Comparison of ENCODE assay signal across 22 mouse cellular contexts in the genomic region with DNA sequence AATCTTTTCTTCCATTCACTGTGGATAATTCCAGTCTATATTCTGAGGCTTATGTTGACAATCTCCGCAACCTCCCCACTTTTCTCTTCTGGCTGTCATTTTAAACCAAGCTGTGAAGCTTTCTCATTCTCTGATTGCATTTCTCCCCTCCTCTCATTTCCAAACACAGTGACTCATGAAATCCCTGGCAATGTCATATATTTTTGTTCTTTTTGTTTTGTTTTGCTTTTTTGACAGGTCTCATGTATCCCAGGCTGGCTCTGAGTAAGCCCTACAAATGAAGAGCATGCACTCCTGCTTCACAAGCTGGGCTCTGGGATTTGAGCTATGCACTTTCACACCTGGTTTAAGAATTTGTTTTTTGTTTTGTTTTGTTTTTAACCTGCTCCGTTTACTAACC.
"Had no signal": no experiment of that assay in that cellular context is flagged by ENCODE, and none has a peak within 500 bp of the region (broad histone marks: within the 10 kb centered on the region; RNA-seq: fewer than 3 reads in every experiment).

No protein-coding gene starts in this region.

- H3K9me3 ChIP-seq: hindbrain, embryonic 13.5 days; limb, embryonic 15.5 days; liver, embryonic 12.5 days had no signal

- DNase-seq: gastrocnemius, postnatal 14 days; gastrocnemius, postnatal 36 days; heart, adult 11 months; heart, adult 2 months; heart, postnatal 14 days; heart, postnatal 36 days; kidney, adult 11 months; kidney, adult 2 months; kidney, postnatal 10 days; kidney, postnatal 25 days; kidney, postnatal 4 days; layer of hippocampus, adult 9-11 months had no signal

- H3K27ac ChIP-seq: heart, adult 2 months; heart, embryonic 13.5 days; heart, embryonic 15.5 days; hindbrain, embryonic 13.5 days; hindbrain, embryonic 15.5 days; hindbrain, postnatal 0 days; left cerebral cortex, adult 2 months; limb, embryonic 13.5 days; limb, embryonic 15.5 days; liver, embryonic 12.5 days; liver, embryonic 14.5 days had no signal

- H3K36me3 ChIP-seq: heart, embryonic 13.5 days; heart, embryonic 15.5 days; hindbrain, embryonic 13.5 days; hindbrain, embryonic 15.5 days; limb, embryonic 13.5 days; limb, embryonic 15.5 days; liver, embryonic 12.5 days had no signal

- H3K4me3 ChIP-seq: heart, adult 2 months; heart, embryonic 13.5 days; heart, embryonic 15.5 days; hindbrain, embryonic 13.5 days; hindbrain, embryonic 15.5 days; left cerebral cortex, adult 2 months; limb, embryonic 13.5 days; limb, embryonic 15.5 days; liver, embryonic 12.5 days had no signal

- H3K27me3 ChIP-seq: heart, embryonic 15.5 days; hindbrain, embryonic 15.5 days had no signal
